Mouse (Mus musculus) liver, embryonic 11.5 days (tissue): ENCODE measurements at regions not wholly inside any gene's neighbourhood (a gene's known extent, or its start where the extent isn't known, plus 50 kb on each side); places are given as distances from the start of the nearest gene placed in this dataset.

ENCODE experiments used
- ATAC-seq: fragments of 200-750 bp; cut with Nextera tagmentation; replicated peaks from 2 replicates; pipeline ENCODE4 v1.8.0; 2017; ENCODE audit warnings: moderate number of reproducible peaks, mild to moderate bottlenecking, moderate TSS enrichment, moderate library complexity; ENCODE audit not compliant: low FRiP score
- DNase-seq: peaks from one replicate; pipeline ENCODE4 v3.0.0-alpha.2; 2017; ENCODE audit warnings: low spot score
- H3K27ac ChIP-seq: fragments of 300-500 bp; sonication (generic); 2 replicates; pipeline ENCODE4 v1.5.1; 2014; ENCODE audit warnings: mild to moderate bottlenecking, low read depth, low read length, control low read depth
- H3K27me3 ChIP-seq: fragments of 300-500 bp; sonication (generic); replicated peaks from 2 replicates; pipeline ENCODE4 v1.6.1; 2014; ENCODE audit warnings: low read length, mixed read lengths; ENCODE audit not compliant: control insufficient read depth, insufficient read depth
- H3K36me3 ChIP-seq: fragments of 300-500 bp; sonication (generic); 2 replicates; pipeline ENCODE4 v1.6.1; 2014; ENCODE audit warnings: mild to moderate bottlenecking, low read length, moderate library complexity, mixed read lengths; ENCODE audit not compliant: control insufficient read depth, insufficient read depth
- H3K4me1 ChIP-seq: fragments of 300-500 bp; sonication (generic); replicated peaks from 2 replicates; pipeline ENCODE4 v1.6.1; 2014; ENCODE audit warnings: low read length, mixed read lengths; ENCODE audit not compliant: control insufficient read depth, insufficient read depth
- H3K4me2 ChIP-seq: fragments of 300-500 bp; sonication (generic); 2 replicates; pipeline ENCODE4 v1.6.1; 2014; ENCODE audit warnings: mild to moderate bottlenecking, control low read depth, moderate library complexity
- H3K4me3 ChIP-seq: fragments of 300-500 bp; sonication (generic); 2 replicates; pipeline ENCODE4 v1.5.1; 2014; ENCODE audit warnings: low read depth, low read length, control low read depth
- H3K9ac ChIP-seq: fragments of 300-500 bp; sonication (generic); 2 replicates; pipeline ENCODE4 v1.6.1; 2014; ENCODE audit warnings: low read depth, low read length, control low read depth
- H3K9me3 ChIP-seq: fragments of 300-500 bp; sonication (generic); 2 replicates; pipeline ENCODE4 v1.6.1; 2016; ENCODE audit warnings: low read length, inconsistent platforms, mixed read lengths; ENCODE audit not compliant: control insufficient read depth
- WGBS: fragments of 180-500 bp; shearing (Covaris S2); extraction: QIAGEN DNeasy Blood & Tissue Kit; methylation state at CpG from one replicate; pipeline ENCODE4 v1.1.7; 2014; 5-methylcytosine and 5-hydroxymethylcytosine counted together

DNA sequence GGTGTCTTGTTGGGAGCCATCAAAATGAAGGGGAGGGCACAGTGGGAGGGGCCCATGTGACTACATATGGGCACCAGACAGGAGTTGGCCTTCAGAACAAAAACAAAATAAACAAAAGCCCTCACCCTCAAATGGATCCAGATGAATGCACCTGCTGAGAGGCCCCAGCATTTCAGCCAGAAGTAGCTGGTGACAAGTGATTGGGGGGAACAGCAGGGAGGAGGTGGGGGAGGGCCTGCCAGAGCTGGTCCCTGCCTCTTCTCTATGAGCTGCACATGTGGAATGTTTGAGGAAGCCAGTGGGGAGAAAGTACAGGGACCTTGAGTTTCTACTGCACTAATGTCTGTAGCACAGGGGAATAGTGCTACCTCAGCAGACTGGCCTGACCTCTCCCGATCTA, 139.5 kb downstream of the Efnb2 start:
- WGBS = 92% methylated on average over 1 of the region's 1 CpGs
- no peaks in the 10 kb centered on the region; the same call in 1 of the 2 replicates for H3K9me3 ChIP-seq
- H3K27me3 ChIP-seq = no peaks in the 10 kb centered on the region
- H3K36me3 ChIP-seq = no peaks in the 10 kb centered on the region
- no peak for ATAC-seq
- no peak overlapping the region for H3K4me3 ChIP-seq
- H3K4me1 ChIP-seq = no peaks in the 10 kb centered on the region
- H3K9ac ChIP-seq = no peak overlapping the region
- H3K4me2 ChIP-seq = no peak overlapping the region
- DNase-seq = no peak
- H3K27ac ChIP-seq = no peak overlapping the region

GRCm38 (mm10) chr8:8519772-8520191, 141.3 kb downstream of the Efnb2 start:
- H3K36me3 ChIP-seq = no peaks in the 10 kb centered on the region
- 78% methylated on average over 3 of the region's 3 CpGs for WGBS
- H3K4me2 ChIP-seq = no peak overlapping the region

GRCm38 (mm10) chr8:8517599-8517998, 143.4 kb downstream of the Efnb2 start:
- Histone ChIP-seq H3K27ac (no peak overlapping the region), H3K9ac (no peak overlapping the region), H3K4me2 (no peak overlapping the region), H3K4me3 (no peak overlapping the region), H3K27me3 (no peaks in the 10 kb centered on the region), H3K9me3 (no peaks in the 10 kb centered on the region; the same call in 1 of the 2 replicates), H3K36me3 (no peaks in the 10 kb centered on the region), H3K4me1 (no peaks in the 10 kb centered on the region)
- ATAC-seq (no peak), DNase-seq (no peak)
- 81% methylated on average over 2 of the region's 2 CpGs for WGBS

More at GRCm38 (mm10) chr8:8519772-8520191, 141.3 kb downstream of the Efnb2 start:
- Histone ChIP-seq H3K27me3 (no peaks in the 10 kb centered on the region), H3K9me3 (no peaks in the 10 kb centered on the region; the same call in 1 of the 2 replicates), H3K9ac (no peak overlapping the region), H3K27ac (no peak overlapping the region), H3K4me1 (no peaks in the 10 kb centered on the region), H3K4me3 (no peak overlapping the region)
- DNase-seq (no peak), ATAC-seq (no peak)

- 36% methylated on average over 1 of the region's 1 CpGs for WGBS
These were observed 144.8 kb downstream of the Efnb2 start for GRCm38 (mm10) chr8:8516272-8516671.

GRCm38 (mm10) chr8:8499921-8500320, 161.1 kb downstream of the Efnb2 start:
- no peak for ATAC-seq
- 89% methylated on average over 9 of the region's 9 CpGs for WGBS
- no peak overlapping the region for H3K4me2 ChIP-seq
- no peaks in the 10 kb centered on the region for H3K4me1 ChIP-seq
- no peak overlapping the region for H3K4me3 ChIP-seq
- H3K9ac ChIP-seq = no peak overlapping the region
- H3K27me3 ChIP-seq = no peaks in the 10 kb centered on the region
- no peaks in the 10 kb centered on the region for H3K36me3 ChIP-seq
- no peak overlapping the region for H3K27ac ChIP-seq
- no peak for DNase-seq
- no peaks in the 10 kb centered on the region for H3K9me3 ChIP-seq

More at GRCm38 (mm10) chr8:8516272-8516671, 144.8 kb downstream of the Efnb2 start:
- H3K9ac ChIP-seq = no peak overlapping the region
- no peak overlapping the region for H3K4me2 ChIP-seq
- H3K4me1 ChIP-seq = no peaks in the 10 kb centered on the region
- H3K4me3 ChIP-seq = no peak overlapping the region
- no peaks in the 10 kb centered on the region; the same call in 1 of the 2 replicates for H3K9me3 ChIP-seq
- no peak overlapping the region for H3K27ac ChIP-seq
- H3K27me3 ChIP-seq = no peaks in the 10 kb centered on the region
- no peaks in the 10 kb centered on the region for H3K36me3 ChIP-seq
- no peak for ATAC-seq
- no peak for DNase-seq

- H3K4me1 ChIP-seq = no peaks in the 10 kb centered on the region
- DNase-seq (no peak), ATAC-seq (no peak)
- no peaks in the 10 kb centered on the region for H3K36me3 ChIP-seq
- WGBS = 44% methylated on average over 5 of the region's 5 CpGs
- H3K4me3 ChIP-seq = no peak overlapping the region
- no peak overlapping the region for H3K27ac ChIP-seq
- H3K9me3 ChIP-seq = no peaks in the 10 kb centered on the region
- no peaks in the 10 kb centered on the region for H3K27me3 ChIP-seq
- no peak overlapping the region for H3K4me2 ChIP-seq
- H3K9ac ChIP-seq = no peak overlapping the region
These were observed 162.3 kb downstream of the Efnb2 start for GRCm38 (mm10) chr8:8498753-8499152.

GRCm38 (mm10) chr8:8495472-8495871, 165.6 kb downstream of the Efnb2 start:
- Histone ChIP-seq H3K27ac (no peak overlapping the region), H3K4me3 (no peak overlapping the region), H3K4me2 (no peak overlapping the region), H3K9ac (no peak overlapping the region), H3K4me1 (peaks cover 7% of the 10 kb centered on the region), H3K36me3 (no peaks in the 10 kb centered on the region), H3K27me3 (0 out of 2 replicates have a peak, but pooled peaks cover 2% of the 10 kb centered on the region), H3K9me3 (no peaks in the 10 kb centered on the region)
- DNase-seq (no peak), ATAC-seq (no peak)
- WGBS = 70% methylated on average over 7 of the region's 7 CpGs

GRCm38 (mm10) chr8:8494281-8494680, 166.8 kb downstream of the Efnb2 start:
- Histone ChIP-seq H3K9ac (no peak overlapping the region), H3K27me3 (0 out of 2 replicates have a peak, but pooled peaks cover 2% of the 10 kb centered on the region), H3K36me3 (no peaks in the 10 kb centered on the region), H3K4me3 (no peak overlapping the region), H3K4me2 (no peak overlapping the region), H3K9me3 (no peaks in the 10 kb centered on the region), H3K27ac (no peak overlapping the region), H3K4me1 (peaks cover 13% of the 10 kb centered on the region)
- DNase-seq (peak; percentile 25), ATAC-seq (no peak)
- WGBS = 85% methylated on average over 10 of the region's 10 CpGs

DNA sequence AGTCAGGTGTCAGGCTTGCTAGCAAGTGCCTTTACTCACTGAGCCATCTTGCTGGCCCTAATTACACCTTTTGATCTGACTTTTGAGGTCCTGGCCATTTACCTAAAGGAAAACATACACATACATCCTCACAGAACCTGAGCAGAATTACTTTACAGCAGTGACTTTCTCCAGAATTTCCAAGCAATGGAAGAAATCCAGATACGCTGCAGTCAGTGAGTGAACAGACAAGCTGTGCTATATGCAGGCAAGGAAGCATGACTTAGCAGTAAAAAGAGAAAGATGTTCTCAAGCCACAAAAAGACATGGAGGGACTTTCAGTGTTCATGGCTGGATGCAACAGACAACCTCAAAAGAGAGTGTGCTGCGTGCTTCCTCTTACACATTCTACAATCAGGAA, 169.1 kb downstream of the Efnb2 start:
- WGBS = 63% methylated on average over 2 of the region's 2 CpGs
- Histone ChIP-seq H3K4me3 (no peak overlapping the region), H3K27me3 (peaks cover 8% of the 10 kb centered on the region; the same call in 1 of the 2 replicates), H3K9ac (no peak overlapping the region), H3K4me1 (peaks cover 18% of the 10 kb centered on the region), H3K9me3 (no peaks in the 10 kb centered on the region), H3K36me3 (no peaks in the 10 kb centered on the region), H3K4me2 (no peak overlapping the region), H3K27ac (no peak overlapping the region)
- ATAC-seq = no peak
- peak; percentile 31 for DNase-seq
